Mouse (Mus musculus): ENCODE results near the gene Lat2.

The Lat2 gene

DNA sequence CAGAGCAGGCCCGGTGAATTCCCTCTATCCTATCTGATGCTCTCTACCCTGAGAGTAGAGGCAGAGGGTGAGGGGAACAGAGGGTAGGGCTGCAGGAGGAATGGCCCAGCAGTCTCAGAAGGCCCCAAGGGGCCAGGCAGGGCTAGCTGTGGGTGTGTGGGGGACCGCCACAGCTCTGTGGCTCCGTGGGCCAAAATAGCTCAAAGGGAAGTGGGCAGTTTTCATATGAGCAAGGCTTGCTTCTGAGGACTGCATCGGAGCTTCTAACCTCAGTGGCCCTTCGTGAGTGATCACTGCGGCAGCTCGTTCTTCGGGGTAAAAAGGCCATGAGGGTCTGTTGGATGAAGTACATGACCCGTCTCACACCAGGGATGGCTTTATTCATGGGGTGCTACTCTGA is 1.1 kb downstream of the Lat2 start:
- no peak for DNase-seq (ENCODE audit: low read depth, low spot score)

GRCm38 (mm10) chr5:134611810-134612521 is 2.9 kb downstream of the Lat2 start:
- no peak for DNase-seq (ENCODE audit: low read depth, low spot score)

- DNase-seq (ENCODE audit: low read depth, low spot score) = peak; percentile 89
Measured at GRCm38 (mm10) chr5:134609916-134610643, 4.7 kb downstream of the Lat2 start.

- DNase-seq (ENCODE audit: low read depth, low spot score) = no peak
Measured at GRCm38 (mm10) chr5:134607121-134607520, 7.7 kb downstream of the Lat2 start.

- DNase-seq (ENCODE audit: low read depth, low spot score) = no peak
Measured at GRCm38 (mm10) chr5:134606314-134606713, 8.5 kb downstream of the Lat2 start.

GRCm38 (mm10) chr5:134604376-134604775 is 10.4 kb downstream of the Lat2 start:
- no peak for DNase-seq (ENCODE audit: low read depth, low spot score)

DNA sequence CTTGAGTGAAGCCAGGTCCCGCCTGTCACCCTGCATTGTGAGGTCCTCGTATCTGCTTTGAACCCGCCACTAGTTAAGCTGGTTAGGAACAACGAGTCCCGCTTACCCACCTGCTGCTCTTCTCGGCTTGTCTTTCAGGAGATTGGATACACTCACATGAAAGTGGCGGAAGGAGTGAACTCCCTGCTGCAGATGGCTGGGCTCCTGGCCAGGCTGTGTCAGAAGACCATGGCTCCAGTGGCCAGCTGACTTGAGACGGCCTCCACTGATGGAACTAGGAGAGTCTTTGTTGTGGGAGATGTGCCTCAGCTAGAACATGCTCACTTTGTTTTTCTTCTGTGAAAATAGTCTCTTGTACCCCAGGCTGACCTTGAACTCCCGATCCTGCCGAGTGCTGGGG is 17.1 kb downstream of the Lat2 start:
- DNase-seq (ENCODE audit: low read depth, low spot score) = no peak

DNA sequence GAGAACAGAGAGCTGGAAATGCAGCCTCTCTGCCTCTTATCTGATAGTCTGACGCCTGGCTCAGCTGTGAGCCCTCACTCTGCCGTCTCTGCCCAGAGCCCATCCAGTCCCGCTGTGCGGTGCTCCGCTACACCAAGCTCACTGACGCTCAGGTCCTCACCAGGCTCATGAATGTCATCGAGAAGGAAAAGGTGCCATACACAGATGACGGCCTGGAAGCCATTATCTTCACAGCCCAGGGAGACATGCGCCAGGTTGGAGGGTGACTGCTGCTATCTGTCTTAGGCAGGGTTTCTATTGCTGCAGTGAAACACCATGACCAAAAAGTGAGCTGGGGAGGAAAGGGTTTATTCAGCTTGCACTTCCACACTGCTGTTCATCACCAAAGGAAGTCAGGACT is 21.7 kb downstream of the Lat2 start:
- no peak for DNase-seq (ENCODE audit: low read depth, low spot score)

- no peak for DNase-seq (ENCODE audit: low read depth, low spot score)
Measured at GRCm38 (mm10) chr5:134592026-134592581, 22.7 kb downstream of the Lat2 start.

GRCm38 (mm10) chr5:134589900-134590299 is 24.9 kb downstream of the Lat2 start:
- no peak for DNase-seq (ENCODE audit: low read depth, low spot score)

GRCm38 (mm10) chr5:134584798-134585197 is 30.0 kb downstream of the Lat2 start:
- no peak for DNase-seq (ENCODE audit: low read depth, low spot score)

- no peak for DNase-seq (ENCODE audit: low read depth, low spot score)
Measured at GRCm38 (mm10) chr5:134583884-134584213, 31.0 kb downstream of the Lat2 start.

DNA sequence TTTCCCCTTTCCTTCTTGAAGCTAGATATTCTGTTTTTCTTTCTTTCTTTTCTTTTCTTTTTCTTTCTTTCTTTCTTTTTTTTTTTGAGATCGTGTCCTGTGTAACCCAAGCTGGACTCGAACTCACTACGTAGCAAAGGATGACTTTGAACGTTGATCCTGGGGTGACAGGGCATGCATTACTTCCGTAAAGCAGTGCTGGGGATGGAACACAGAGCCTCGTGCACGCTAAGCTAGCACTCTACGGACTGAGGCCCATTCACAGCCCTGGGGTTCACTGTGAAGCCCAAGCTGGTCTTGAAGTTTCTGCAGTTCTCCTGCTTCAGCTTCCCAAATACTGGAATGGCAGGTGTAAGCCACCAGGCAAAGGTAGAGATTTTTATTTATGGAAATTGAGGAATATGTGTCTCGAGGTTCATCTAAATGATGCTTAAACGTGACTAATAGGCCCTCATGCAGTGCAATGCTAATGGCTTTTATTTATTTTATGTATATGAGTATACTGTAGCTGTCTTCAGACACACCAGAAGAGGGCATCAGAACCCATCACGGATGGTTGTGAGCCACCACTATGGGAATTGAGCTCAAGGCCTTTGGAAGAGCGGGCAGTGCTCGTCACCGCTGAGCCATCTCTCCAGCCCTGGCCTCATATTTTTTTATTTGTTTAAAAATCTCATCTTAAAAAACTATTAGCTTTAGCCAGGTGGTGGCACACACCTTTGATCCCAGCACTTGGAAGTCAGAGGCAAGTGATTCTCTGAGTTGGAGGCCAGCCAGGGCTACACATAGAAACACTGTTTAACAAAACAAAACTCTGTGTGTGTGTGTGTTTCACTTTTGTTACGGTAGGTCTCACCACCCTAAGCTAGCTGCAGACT is 31.6 kb downstream of the Lat2 start:
- no peak for DNase-seq (ENCODE audit: low read depth, low spot score)

DNA sequence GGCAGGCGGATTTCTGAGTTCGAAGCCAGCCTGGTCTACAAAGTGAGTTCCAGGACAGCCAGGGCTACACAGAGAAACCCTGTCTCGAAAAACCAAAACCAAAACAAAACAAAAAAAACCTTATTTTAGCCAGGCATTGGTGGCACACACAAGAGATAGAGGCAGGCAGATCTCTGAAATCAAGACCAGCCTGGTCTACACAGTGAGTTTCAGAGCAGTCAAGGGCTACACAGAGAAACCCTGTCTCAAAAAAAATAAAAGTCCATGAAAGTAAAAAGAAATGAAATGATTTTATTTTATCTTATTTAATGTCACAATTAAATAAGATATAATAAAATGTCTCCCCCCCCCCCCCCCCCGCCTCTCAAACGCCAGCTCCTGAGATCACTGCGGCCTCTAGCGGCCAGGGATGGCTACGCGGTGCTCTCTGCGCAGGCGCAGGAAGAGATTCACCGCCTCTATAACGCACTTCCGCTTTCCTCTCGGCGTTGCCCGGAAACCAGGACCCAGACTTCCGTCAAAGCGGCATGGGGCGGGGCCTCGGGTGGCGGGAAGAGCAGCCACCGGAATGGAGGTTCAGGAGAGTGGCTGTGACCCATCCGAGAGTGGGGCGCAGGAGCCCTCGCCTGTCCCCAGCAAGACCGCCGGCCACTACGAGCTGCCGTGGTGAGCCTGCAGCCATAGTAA is 32.5 kb downstream of the Lat2 start:
- DNase-seq (ENCODE audit: low read depth, low spot score) = peak; percentile 98

GRCm38 (mm10) chr5:134581146-134581545 is 33.7 kb downstream of the Lat2 start, which contains the start of gene Rfc2:
Rfc2 (plus strand) TSS chr5:134581366.
- DNase-seq (ENCODE audit: low read depth, low spot score) = no peak

- peak; percentile 64 for DNase-seq (ENCODE audit: low read depth, low spot score)
Measured at GRCm38 (mm10) chr5:134579135-134579534, 35.7 kb downstream of the Lat2 start.

DNA sequence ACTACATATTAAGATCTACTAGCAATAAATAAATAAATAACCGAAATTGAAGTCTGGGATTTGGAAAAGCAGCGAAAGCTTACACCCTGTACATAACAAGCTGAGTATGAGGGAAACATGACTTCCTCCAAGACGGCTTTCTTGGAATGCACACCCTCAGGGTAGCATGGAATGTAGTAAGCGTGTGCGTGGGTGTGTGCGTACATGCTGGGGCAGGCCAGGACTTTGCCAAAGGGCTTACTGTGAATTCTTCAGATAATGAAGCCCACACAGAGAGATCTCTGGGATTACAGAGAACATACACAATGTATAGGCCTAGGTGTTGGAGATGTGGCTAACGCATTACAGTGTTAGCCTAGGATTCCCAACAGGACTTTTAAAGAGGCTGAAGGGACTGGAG is 37.3 kb downstream of the Lat2 start:
- DNase-seq (ENCODE audit: low read depth, low spot score) = no peak

GRCm38 (mm10) chr5:134576517-134577220 is 38.2 kb downstream of the Lat2 start:
- DNase-seq (ENCODE audit: low read depth, low spot score) = peak; percentile 63

DNA sequence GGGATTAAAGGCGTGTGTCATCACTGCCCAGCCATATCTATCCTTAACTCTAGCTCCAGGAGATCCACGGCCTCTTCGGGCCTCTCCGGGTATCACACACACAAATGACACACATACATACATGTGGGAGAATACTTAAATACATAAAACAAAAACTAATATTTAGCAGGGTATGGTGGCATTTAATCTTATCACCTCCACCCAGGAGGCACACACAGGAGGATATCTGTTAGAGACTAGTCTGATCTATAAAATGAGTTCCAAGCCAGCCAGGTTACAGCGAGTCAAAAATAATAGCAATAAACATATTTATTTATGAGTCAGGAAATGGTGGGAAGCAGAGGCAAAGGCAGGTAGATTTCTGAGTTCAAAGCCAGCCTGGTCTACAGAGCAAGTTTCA is 39.0 kb downstream of the Lat2 start:
- DNase-seq (ENCODE audit: low read depth, low spot score) = no peak

GRCm38 (mm10) chr5:134572508-134573214 is 42.2 kb downstream of the Lat2 start:
- DNase-seq (ENCODE audit: low read depth, low spot score) = no peak

Measured in R1 (cell line).